14 mouse cellular contexts compared by ENCODE assay signal in genomic region chr5:106172162-106172561, GRCm38 (mm10).
DNase-seq lines count a peak whose midpoint lies in the region; ATAC-seq lines count a peak whose summit lies in the region.
"Had no signal": no experiment of that assay in that cellular context is flagged by ENCODE, and none has a peak within 500 bp of the region (broad histone marks: within the 10 kb centered on the region; RNA-seq: fewer than 3 reads in every experiment).

No protein-coding gene starts in this region.

- 7% methylated on average over 3 of the region's 3 CpGs for WGBS in kidney, embryonic 14.5 days
- WGBS in forebrain, embryonic 10.5 days: 5% methylated on average over 3 of the region's 3 CpGs
- WGBS in limb, embryonic 11.5 days: 16% methylated on average over 3 of the region's 3 CpGs

- 0 out of 2 replicates have a peak, but pooled peaks cover 4% of the 10 kb centered on the region for H3K4me1 ChIP-seq in kidney, embryonic 14.5 days (ENCODE audit: control insufficient read depth, insufficient read depth, low read length)
- H3K4me1 ChIP-seq in forebrain, embryonic 10.5 days: peaks cover 30% of the 10 kb centered on the region
- peaks cover 9% of the 10 kb centered on the region; the same call in 1 of the 2 replicates for H3K4me1 ChIP-seq in limb, embryonic 11.5 days (ENCODE audit: control insufficient read depth, insufficient read depth, low read length)
- H3K4me1 ChIP-seq: intestine, embryonic 15.5 days had no signal

- no peak overlapping the region for H3K9ac ChIP-seq in kidney, embryonic 14.5 days (ENCODE audit: low read depth, low read length)
- H3K9ac ChIP-seq in limb, embryonic 11.5 days (ENCODE audit: low read length): no peak overlapping the region
- H3K9ac ChIP-seq: intestine, embryonic 15.5 days; lung, embryonic 15.5 days had no signal

- H3K36me3 ChIP-seq in kidney, embryonic 14.5 days (ENCODE audit: control insufficient read depth, insufficient read depth, low read length): no peaks in the 10 kb centered on the region
- no peaks in the 10 kb centered on the region for H3K36me3 ChIP-seq in forebrain, embryonic 10.5 days (replicated peaks)
- H3K36me3 ChIP-seq in limb, embryonic 11.5 days (ENCODE audit: control insufficient read depth, insufficient read depth, low read length): no peaks in the 10 kb centered on the region
- H3K36me3 ChIP-seq: intestine, embryonic 15.5 days; lung, embryonic 15.5 days had no signal

- DNase-seq in kidney, postnatal 14 days: no peak
- peak; percentile 49 for DNase-seq in embryo, embryonic 10.5 days (ENCODE audit: low spot score)
- no peak for DNase-seq in forebrain, embryonic 10.5 days (ENCODE audit: extremely low spot score, low spot score)
- DNase-seq in limb, embryonic 11.5 days (ENCODE audit: low spot score): peak; percentile 43
- no peak for DNase-seq in gastrocnemius, postnatal 10 days
- no peak for DNase-seq in adipocyte (ENCODE audit: low spot score)
- DNase-seq: cerebellum, adult 11-12 months; spleen, adult 18-20 months; thymus, postnatal 25 days had no signal

- H3K9me3 ChIP-seq in kidney, embryonic 14.5 days (ENCODE audit: control insufficient read depth, low read length): no peaks in the 10 kb centered on the region
- no peaks in the 10 kb centered on the region for H3K9me3 ChIP-seq in forebrain, embryonic 10.5 days
- H3K9me3 ChIP-seq in limb, embryonic 11.5 days (ENCODE audit: control insufficient read depth, low read length): no peaks in the 10 kb centered on the region
- H3K9me3 ChIP-seq: intestine, embryonic 15.5 days; lung, embryonic 15.5 days had no signal

- H3K4me2 ChIP-seq in kidney, embryonic 14.5 days (replicated peaks; ENCODE audit: low read depth, low read length): no peak overlapping the region
- no peak overlapping the region for H3K4me2 ChIP-seq in limb, embryonic 11.5 days (ENCODE audit: low read depth, severe bottlenecking)
- H3K4me2 ChIP-seq: intestine, embryonic 15.5 days; lung, embryonic 15.5 days had no signal

- ATAC-seq in kidney, embryonic 14.5 days (ENCODE audit: low FRiP score, low TSS enrichment): peak; percentile 79
- ATAC-seq in limb, embryonic 11.5 days (ENCODE audit: insufficient number of reproducible peaks, low FRiP score, low TSS enrichment, low read depth): 0 out of 2 replicates have a peak, but pooled peaks have one; percentile 23
- no peak for ATAC-seq in monocyte, adult 5-6 weeks (replicated peaks; ENCODE audit: insufficient number of reproducible peaks, low FRiP score, low TSS enrichment, poor library complexity, severe bottlenecking)
- ATAC-seq: activated CD4-positive, CD25-positive, alpha-beta regulatory T cell, adult 4 months; intestine, embryonic 15.5 days had no signal

- H3K4me3 ChIP-seq in kidney, embryonic 14.5 days (ENCODE audit: low read length): no peak overlapping the region
- no peak overlapping the region for H3K4me3 ChIP-seq in forebrain, embryonic 10.5 days
- H3K4me3 ChIP-seq in limb, embryonic 11.5 days (ENCODE audit: low read depth, low read length): no peak overlapping the region
- H3K4me3 ChIP-seq: intestine, embryonic 15.5 days; lung, embryonic 15.5 days had no signal

- H3K27ac ChIP-seq in kidney, embryonic 14.5 days (ENCODE audit: low read depth, low read length): no peak overlapping the region
- H3K27ac ChIP-seq in forebrain, embryonic 10.5 days: peak overlapping the region; percentile 74
- no peak overlapping the region for H3K27ac ChIP-seq in limb, embryonic 11.5 days (replicated peaks; ENCODE audit: low read depth, low read length)
- H3K27ac ChIP-seq: intestine, embryonic 15.5 days; lung, embryonic 15.5 days had no signal

- H3K27me3 ChIP-seq in kidney, embryonic 14.5 days (ENCODE audit: control insufficient read depth, insufficient read depth, low read length): no peaks in the 10 kb centered on the region
- no peaks in the 10 kb centered on the region for H3K27me3 ChIP-seq in forebrain, embryonic 10.5 days (ENCODE audit: poor library complexity, severe bottlenecking)
- no peaks in the 10 kb centered on the region for H3K27me3 ChIP-seq in limb, embryonic 11.5 days (ENCODE audit: control insufficient read depth, insufficient read depth, low read length)
- H3K27me3 ChIP-seq: intestine, embryonic 15.5 days; lung, embryonic 15.5 days had no signal

Comparison
In these comparisons a context has a peak if more than half of its experiments do, and no peak if none do; other contexts are left out.
1. DNase-seq: peak in embryo, embryonic 10.5 days (single experiment) and limb, embryonic 11.5 days (single experiment); none in kidney, postnatal 14 days (single experiment), forebrain, embryonic 10.5 days (single experiment), gastrocnemius, postnatal 10 days (single experiment) and adipocyte (single experiment).